Mouse (Mus musculus) neural tube, embryonic 13.5 days (tissue): Measurements from ENCODE around the gene Hist1h3g. TPM values are rescaled to one million over a fixed set of nuclear protein-coding genes. Genes with fewer than 3 reads are reported as not detected.
"Not testable (repeated sequence)": the region's sequence is repeated elsewhere in the genome, so short reads cannot be mapped to it uniquely, and the experiment has no call there.

Experiments used
- ATAC-seq: fragments of 200-750 bp; cut with Nextera tagmentation; 2 replicates; pipeline ENCODE4 v1.8.0; 2017; ENCODE audit warnings: low read depth, mild to moderate bottlenecking, moderate TSS enrichment, moderate library complexity
- H3K27ac ChIP-seq: fragments of 300-500 bp; sonication (generic); replicated peaks from 2 replicates; pipeline ENCODE4 v1.5.1; 2015; ENCODE audit warnings: moderate library complexity, mild to moderate bottlenecking, inconsistent platforms
- H3K27me3 ChIP-seq: fragments of 300-500 bp; sonication (generic); 2 replicates; pipeline ENCODE4 v1.6.1; 2015; ENCODE audit warnings: mild to moderate bottlenecking, inconsistent platforms
- H3K36me3 ChIP-seq: fragments of 300-500 bp; sonication (generic); 2 replicates; pipeline ENCODE4 v1.6.1; 2015; ENCODE audit warnings: mild to moderate bottlenecking, inconsistent platforms
- H3K4me1 ChIP-seq: fragments of 300-500 bp; sonication (generic); replicated peaks from 2 replicates; pipeline ENCODE4 v1.6.1; 2015; ENCODE audit warnings: inconsistent platforms
- H3K4me2 ChIP-seq: fragments of 300-500 bp; sonication (generic); 2 replicates; pipeline ENCODE4 v1.6.1; 2015; ENCODE audit warnings: inconsistent platforms, mild to moderate bottlenecking, moderate library complexity
- H3K4me3 ChIP-seq: fragments of 300-500 bp; sonication (generic); 2 replicates; pipeline ENCODE4 v1.5.1; 2015; ENCODE audit warnings: mild to moderate bottlenecking, inconsistent platforms
- H3K9ac ChIP-seq: fragments of 300-500 bp; sonication (generic); 2 replicates; pipeline ENCODE4 v1.6.1; 2015; ENCODE audit warnings: moderate library complexity, mild to moderate bottlenecking, inconsistent platforms
- H3K9me3 ChIP-seq: fragments of 300-500 bp; sonication (generic); 2 replicates; pipeline ENCODE4 v1.6.1; 2016; ENCODE audit warnings: inconsistent platforms
- WGBS: fragments of 180-500 bp; shearing (Covaris S2); methylation state at CpG from one replicate; pipeline ENCODE4 v1.1.7; 2015; 5-methylcytosine and 5-hydroxymethylcytosine counted together
- polyA plus RNA-seq: library from polyadenylated mRNA; unstranded; fragments of >200 nt; fragmentation: Nextera tagmentation; extraction: Ambion mirVana; gene quantifications from 2 replicates; pipeline ENCODE4 v1.2.1, GENCODE M21; 2015

Gene Hist1h3g
- polyA plus RNA-seq, result 1.1 and 1.3 TPM in 2 replicates

DNA sequence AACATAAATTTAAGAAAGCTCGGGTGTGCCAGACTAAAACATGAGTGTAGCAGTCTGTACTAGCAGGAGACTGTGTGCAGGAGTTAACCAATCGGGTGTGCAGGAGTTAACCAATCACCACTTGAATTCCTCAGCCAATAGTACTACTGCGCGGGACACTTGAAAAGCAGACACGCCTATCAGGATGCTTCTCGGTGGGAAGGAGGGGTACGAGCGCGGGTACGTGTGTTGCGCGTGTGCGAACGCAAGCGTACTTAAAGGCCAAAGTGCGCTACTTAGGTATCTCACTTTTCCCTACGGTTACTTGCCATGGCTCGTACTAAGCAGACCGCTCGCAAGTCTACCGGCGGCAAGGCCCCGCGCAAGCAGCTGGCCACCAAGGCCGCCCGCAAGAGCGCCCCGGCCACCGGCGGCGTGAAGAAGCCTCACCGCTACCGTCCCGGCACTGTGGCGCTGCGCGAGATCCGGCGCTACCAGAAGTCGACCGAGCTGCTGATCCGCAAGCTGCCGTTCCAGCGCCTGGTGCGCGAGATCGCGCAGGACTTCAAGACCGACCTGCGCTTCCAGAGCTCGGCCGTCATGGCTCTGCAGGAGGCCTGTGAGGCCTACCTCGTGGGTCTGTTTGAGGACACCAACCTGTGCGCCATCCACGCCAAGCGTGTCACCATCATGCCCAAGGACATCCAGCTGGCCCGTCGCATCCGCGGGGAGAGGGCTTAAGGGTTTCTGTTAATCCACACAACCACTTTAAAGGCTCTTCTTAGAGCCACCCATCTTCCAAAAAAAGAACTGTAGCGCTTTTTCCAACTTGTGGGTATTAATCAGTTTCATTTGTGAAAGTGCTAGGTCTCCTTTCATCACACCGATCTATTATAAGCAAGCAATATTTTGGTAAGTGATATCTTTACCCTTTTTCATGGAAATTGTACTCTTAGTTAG lies at the start of gene Hist1h3g:
Hist1h3g (plus strand) TSS at position 286 of the 939 bp plus-strand sequence.
- H3K36me3 ChIP-seq, H3K27me3 ChIP-seq, H3K9me3 ChIP-seq: not testable (repeated sequence)
- Histone ChIP-seq H3K4me3 (peak within 1 kb of the TSS; percentile 59), H3K4me2 (peak within 1 kb of the TSS; percentile 74), H3K27ac (peak within 1 kb of the TSS; percentile 74), H3K9ac (peak within 1 kb of the TSS; percentile 61), H3K4me1 (peaks cover 42% of the 10 kb centered on the region)
- peak; percentile 89 for ATAC-seq
- WGBS, result under 1% methylated on average over 53 of the region's 62 CpGs

DNA sequence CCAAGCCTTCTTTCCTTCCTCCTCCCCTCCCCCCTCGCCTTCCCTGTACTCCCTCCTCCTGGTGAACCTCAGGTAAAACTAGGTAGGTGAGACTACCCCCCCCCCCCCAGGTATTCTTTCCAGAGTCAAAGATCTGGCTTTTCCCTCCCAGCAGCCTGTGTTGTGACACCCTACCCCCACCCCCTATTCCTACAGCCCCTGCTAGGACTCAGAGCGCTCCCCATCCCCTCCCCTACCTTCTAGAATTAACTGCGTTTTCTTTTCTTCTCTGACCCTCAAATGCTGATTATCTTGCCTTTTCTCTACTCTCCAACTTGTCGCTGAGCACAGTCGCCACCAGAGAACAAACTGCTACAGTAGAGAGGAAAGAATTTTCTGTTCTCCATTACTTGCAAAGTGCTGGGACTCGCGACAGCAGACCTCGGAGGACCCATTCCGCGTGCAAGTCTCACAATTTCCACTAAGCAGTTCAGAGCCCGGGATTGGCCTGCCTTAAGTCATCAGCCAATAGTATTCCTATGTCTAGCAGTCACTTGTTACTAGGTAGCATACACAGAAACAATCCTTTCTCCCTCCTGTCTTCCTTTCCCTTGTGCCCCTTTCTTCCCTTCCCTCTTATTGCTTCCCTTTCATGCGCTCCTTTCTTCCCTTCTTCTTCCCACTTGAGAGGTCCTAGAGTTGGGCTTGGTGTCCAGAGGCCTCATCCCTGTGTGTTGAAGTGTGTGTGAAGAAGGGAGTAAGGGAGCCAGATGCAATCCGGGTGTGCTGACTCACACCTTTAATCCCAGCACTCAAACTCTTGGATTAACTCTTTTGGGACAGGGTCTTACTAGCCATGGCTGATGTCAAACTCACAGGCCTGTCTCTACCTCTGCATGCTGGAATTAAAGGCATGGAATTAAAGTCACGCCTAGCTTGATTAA lies 46.6 kb upstream of the Hist1h3g start, which contains the start of gene Btn2a2:
Btn2a2 (minus strand) TSS at position 458 of the 923 bp plus-strand sequence.
- H3K27me3 ChIP-seq, result peaks cover 5% of the 10 kb centered on the region; the same call in 1 of the 2 replicates
- H3K4me1 ChIP-seq, result peaks cover 17% of the 10 kb centered on the region
- H3K27ac ChIP-seq, result no peak within 1 kb of the TSS
- peak within 1 kb of the TSS; percentile 32 for H3K4me3 ChIP-seq
- peak within 1 kb of the TSS; percentile 61 for H3K4me2 ChIP-seq
- no peaks in the 10 kb centered on the region for H3K9me3 ChIP-seq
- WGBS, result 10% methylated on average over 14 of the region's 14 CpGs
- no peaks in the 10 kb centered on the region for H3K36me3 ChIP-seq
- ATAC-seq, result peak; percentile 97
- H3K9ac ChIP-seq, result peak within 1 kb of the TSS; percentile 31; the same call in 1 of the 2 replicates

DNA sequence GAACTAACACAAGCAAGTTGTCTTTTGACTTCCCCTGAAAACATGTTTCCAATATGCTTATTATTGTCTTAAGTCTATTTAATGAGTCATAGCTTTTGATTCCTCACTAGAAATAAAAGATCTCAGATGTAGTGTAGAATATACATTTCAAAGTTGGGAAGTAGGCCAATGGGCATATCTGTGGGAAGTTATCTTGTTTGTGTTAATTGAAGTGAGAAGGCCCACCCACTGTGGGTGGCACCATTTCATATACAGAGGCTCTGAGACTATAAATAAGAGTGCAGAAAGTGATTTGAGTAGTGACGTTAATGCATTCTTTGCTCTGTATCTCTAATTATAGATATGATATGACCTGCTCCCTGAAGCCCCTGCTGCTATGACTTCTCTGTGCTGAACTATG lies 44.4 kb upstream of the Hist1h3g start:
- Histone ChIP-seq H3K9me3 (no peaks in the 10 kb centered on the region), H3K9ac (no peak overlapping the region), H3K4me1 (peaks cover 17% of the 10 kb centered on the region), H3K4me3 (no peak overlapping the region), H3K4me2 (no peak overlapping the region), H3K36me3 (no peaks in the 10 kb centered on the region), H3K27me3 (peaks cover 5% of the 10 kb centered on the region; the same call in 1 of the 2 replicates), H3K27ac (no peak overlapping the region)
- WGBS, result 63% methylated on average over 1 of the region's 1 CpGs
- ATAC-seq, result no peak

DNA sequence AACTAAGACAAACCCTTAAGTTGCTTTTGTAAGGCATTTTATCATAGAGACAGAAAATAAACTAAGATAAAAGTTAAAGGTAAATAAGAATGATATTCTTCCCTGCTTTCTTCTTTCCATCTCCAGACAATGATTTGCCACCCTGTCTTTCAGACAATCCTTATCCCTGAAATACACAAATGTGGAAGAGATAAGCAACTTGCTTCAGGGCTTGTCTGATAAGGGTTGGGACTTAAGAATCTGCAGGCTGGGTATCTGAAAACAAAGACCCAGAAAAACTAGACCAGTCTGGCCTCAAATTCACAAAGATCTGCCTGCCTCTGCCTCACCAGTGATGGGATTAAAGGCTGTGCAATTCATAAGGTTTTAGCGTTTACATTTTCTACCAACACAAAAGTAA lies 44.0 kb upstream of the Hist1h3g start:
- H3K27ac ChIP-seq, result no peak overlapping the region
- no peaks in the 10 kb centered on the region for H3K36me3 ChIP-seq
- peaks cover 17% of the 10 kb centered on the region for H3K4me1 ChIP-seq
- no peak overlapping the region for H3K9ac ChIP-seq
- peaks cover 5% of the 10 kb centered on the region; the same call in 1 of the 2 replicates for H3K27me3 ChIP-seq
- H3K9me3 ChIP-seq, result no peaks in the 10 kb centered on the region
- H3K4me2 ChIP-seq, result no peak overlapping the region
- no peak for ATAC-seq
- WGBS, result 9% methylated on average over 1 of the region's 1 CpGs
- H3K4me3 ChIP-seq, result no peak overlapping the region

DNA sequence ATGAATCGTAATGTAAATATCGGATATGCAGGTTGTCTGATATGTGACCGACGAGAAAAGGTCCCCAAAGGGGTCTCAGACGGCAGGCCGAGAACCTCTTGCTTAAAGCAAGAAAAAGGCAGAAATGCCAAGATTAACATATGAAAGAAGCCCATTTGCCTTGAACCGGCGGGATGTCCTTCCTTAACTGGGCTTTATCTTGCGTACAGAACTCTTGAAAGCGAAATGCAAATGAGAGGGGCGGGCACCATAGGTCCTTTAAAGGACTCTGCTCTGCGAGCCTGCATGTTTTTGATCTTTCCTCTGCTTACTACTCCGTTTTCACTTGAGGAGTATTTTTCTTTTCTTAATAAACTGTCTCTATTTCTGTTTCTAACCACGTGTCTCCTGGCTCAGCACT lies 43.2 kb upstream of the Hist1h3g start:
- WGBS, result 2% methylated on average over 14 of the region's 14 CpGs

DNA sequence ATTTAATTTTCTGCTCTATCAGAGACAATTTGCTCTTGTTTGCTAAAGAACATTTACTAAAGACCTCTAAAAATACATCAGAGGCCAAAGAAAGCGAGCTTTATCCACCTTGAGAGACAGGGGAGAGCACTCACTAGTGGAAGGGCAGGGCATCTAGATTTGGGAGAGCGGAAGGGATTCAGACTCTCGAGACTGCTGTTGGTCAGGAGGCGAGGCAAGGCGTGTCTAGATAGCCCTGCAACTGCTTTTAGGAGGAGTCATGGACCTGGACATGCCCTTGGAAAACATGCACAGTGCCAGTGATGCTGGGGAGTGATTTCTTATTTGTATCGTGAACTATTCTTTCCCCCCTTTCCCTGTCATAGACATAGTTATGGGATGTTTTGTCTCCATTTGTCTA lies 39.7 kb upstream of the Hist1h3g start:
- ATAC-seq, result no peak
- Histone ChIP-seq H3K27me3 (peaks cover 21% of the 10 kb centered on the region), H3K36me3 (no peaks in the 10 kb centered on the region), H3K4me3 (no peak overlapping the region), H3K27ac (no peak overlapping the region), H3K4me2 (no peak overlapping the region), H3K9me3 (no peaks in the 10 kb centered on the region), H3K4me1 (peaks cover 18% of the 10 kb centered on the region), H3K9ac (no peak overlapping the region)
- 87% methylated on average over 6 of the region's 6 CpGs for WGBS

More for the DNA sequence above, 43.2 kb upstream of the Hist1h3g start:
- peak overlapping the region; percentile 24 for H3K4me3 ChIP-seq
- H3K9ac ChIP-seq, result peak overlapping the region; percentile 48
- no peaks in the 10 kb centered on the region for H3K9me3 ChIP-seq
- H3K36me3 ChIP-seq, result no peaks in the 10 kb centered on the region
- peak overlapping the region; percentile 48 for H3K4me2 ChIP-seq
- no peak for ATAC-seq
- peaks cover 8% of the 10 kb centered on the region; the same call in 1 of the 2 replicates for H3K27me3 ChIP-seq
- peaks cover 17% of the 10 kb centered on the region for H3K4me1 ChIP-seq
- no peak overlapping the region for H3K27ac ChIP-seq

DNA sequence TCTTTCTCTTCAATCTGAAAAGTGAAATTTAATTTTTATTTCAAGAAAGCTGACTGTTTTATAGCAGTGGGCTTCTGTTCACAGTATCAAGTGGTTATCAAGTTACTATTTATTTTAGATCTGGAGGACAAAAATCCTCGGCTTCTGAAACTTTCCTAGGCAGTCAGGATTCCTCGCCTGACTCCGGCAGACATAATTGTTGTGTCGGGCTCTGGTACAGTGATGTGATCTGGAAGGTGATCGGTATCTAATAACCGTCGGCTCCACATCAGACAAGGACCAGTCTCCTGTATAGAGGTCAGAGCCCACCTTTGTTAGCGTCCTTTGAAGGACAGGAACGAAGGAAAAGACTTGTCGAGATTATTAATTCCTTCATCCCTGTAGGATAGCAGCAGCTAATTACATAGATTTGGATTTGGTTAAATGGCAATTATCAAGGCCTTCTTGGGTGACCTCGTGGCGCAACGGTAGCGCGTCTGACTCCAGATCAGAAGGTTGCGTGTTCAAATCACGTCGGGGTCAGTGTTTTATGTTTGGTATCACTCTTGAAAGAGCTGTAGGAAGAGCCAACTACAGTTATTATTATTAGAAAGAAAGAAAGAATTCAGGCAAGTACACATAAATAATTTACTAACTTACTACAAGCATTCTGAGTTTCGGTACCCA lies 37.4 kb upstream of the Hist1h3g start:
- Histone ChIP-seq H3K9me3 (no peaks in the 10 kb centered on the region), H3K27ac (no peak overlapping the region), H3K27me3 (peaks cover 21% of the 10 kb centered on the region), H3K4me2 (peak overlapping the region; percentile 46), H3K4me3 (peak overlapping the region; percentile 21), H3K36me3 (no peaks in the 10 kb centered on the region), H3K9ac (peak overlapping the region; percentile 23; the same call in 1 of the 2 replicates), H3K4me1 (0 out of 2 replicates have a peak, but pooled peaks cover 8% of the 10 kb centered on the region)
- ATAC-seq, result no peak
- 3% methylated on average over 19 of the region's 19 CpGs for WGBS

DNA sequence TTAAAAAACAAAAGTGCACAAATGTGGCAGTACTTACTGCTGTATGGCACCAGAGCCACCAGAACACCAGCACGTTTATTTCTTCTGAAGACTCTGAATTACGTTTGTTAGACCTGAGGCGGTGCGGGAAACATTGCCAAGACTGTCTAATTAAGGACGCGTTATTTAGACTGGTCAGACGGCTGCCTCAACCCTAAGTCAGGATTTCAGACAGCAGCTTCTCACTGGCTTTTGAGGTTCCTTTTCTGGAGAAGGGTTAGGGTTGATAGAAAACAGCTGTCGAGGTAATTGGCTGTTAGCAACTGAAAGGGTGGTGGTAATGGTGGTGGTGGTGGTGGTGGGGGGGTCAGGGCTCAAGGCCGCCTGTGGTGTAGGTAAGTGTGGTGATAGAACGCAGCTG lies 36.6 kb upstream of the Hist1h3g start:
- H3K36me3 ChIP-seq, result no peaks in the 10 kb centered on the region
- H3K9me3 ChIP-seq, result no peaks in the 10 kb centered on the region
- no peak overlapping the region for H3K27ac ChIP-seq
- 0 out of 2 replicates have a peak, but pooled peaks cover 8% of the 10 kb centered on the region for H3K4me1 ChIP-seq
- peaks cover 21% of the 10 kb centered on the region for H3K27me3 ChIP-seq
- ATAC-seq, result no peak
- 9% methylated on average over 10 of the region's 10 CpGs for WGBS
- H3K4me2 ChIP-seq, result peak overlapping the region; percentile 46
- H3K9ac ChIP-seq, result no peak overlapping the region
- H3K4me3 ChIP-seq, result peak overlapping the region; percentile 21

DNA sequence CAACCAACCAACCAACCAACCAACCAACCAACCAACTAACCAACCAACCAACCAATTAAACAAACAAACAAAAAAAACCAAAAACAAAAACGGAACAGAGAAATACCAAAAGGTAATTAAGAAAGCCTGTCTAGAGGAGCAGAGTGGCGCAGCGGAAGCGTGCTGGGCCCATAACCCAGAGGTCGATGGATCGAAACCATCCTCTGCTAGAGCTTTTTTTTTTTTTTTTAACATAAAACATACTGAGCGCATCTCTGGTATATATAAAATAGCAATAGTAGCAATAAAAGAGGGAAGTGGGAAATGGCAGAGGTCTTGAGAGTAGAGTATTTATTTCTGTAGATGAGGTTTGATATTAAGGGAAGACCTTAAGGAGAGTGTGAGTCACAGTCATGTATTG lies 35.3 kb upstream of the Hist1h3g start:
- Histone ChIP-seq H3K9me3 (no peaks in the 10 kb centered on the region), H3K4me1 (0 out of 2 replicates have a peak, but pooled peaks cover 8% of the 10 kb centered on the region), H3K4me2 (no peak overlapping the region), H3K4me3 (no peak overlapping the region), H3K36me3 (no peaks in the 10 kb centered on the region), H3K9ac (no peak overlapping the region), H3K27me3 (peaks cover 21% of the 10 kb centered on the region), H3K27ac (no peak overlapping the region)
- no peak for ATAC-seq
- WGBS, result 7% methylated on average over 7 of the region's 7 CpGs

DNA sequence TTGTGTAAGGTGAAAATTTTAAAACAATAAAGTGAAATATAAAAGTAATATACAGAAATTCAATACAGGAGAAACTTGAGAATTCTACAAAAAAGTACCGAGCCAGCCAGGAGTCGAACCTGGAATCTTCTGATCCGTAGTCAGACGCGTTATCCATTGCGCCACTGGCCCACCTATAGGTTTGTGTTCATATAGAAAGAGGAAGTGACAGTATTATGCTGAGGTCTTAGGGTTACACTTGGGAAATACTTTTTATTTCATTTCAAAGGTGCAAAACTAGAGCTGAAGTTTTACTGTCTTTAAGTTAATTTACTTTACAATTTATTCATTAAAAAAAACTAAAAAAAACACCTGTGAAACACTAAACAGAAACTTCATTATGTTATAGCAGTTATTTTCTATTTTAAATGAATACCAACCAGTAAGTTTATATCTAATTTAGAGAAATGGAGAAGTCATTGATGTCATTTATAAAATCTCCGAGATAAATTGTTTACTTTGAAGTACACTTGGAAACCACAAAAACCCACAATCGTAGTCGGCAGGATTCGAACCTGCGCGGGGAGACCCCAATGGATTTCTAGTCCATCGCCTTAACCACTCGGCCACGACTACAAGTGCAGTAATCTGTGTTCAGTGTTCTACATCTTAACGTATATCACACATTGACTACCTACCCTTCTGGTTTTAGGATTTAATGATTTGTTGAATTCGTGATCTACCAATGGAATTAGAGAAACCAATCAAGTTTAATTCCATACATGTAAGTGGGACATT lies 34.6 kb upstream of the Hist1h3g start:
- Histone ChIP-seq H3K27me3 (peaks cover 21% of the 10 kb centered on the region), H3K4me3 (no peak overlapping the region), H3K4me2 (no peak overlapping the region), H3K36me3 (no peaks in the 10 kb centered on the region), H3K4me1 (peaks cover 9% of the 10 kb centered on the region; the same call in 1 of the 2 replicates), H3K27ac (no peak overlapping the region), H3K9ac (no peak overlapping the region), H3K9me3 (no peaks in the 10 kb centered on the region)
- 2% methylated on average over 17 of the region's 17 CpGs for WGBS
- ATAC-seq, result peak; percentile 70; the same call in 1 of the 2 replicates

DNA sequence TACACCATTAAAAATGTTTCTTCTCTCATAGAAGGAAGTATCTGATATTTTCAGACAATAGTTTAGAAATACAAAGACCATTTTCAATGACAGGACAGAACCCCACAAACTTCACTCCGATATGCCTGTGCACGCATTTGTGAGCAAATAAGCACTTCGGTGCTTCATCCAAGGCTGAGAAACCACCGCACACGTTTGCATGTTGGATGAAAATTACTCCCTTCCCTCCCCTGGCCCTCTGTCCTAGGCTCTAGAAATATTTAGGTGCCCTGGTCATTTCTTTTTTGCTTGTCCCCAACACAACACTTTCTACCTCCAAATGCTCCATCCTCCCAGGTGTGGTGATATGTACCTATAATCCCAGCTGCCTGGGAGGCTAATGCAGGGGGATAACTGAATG lies 33.7 kb upstream of the Hist1h3g start:
- ATAC-seq, result no peak
- Histone ChIP-seq H3K9me3 (no peaks in the 10 kb centered on the region), H3K4me3 (no peak overlapping the region), H3K4me2 (no peak overlapping the region), H3K27ac (no peak overlapping the region), H3K9ac (no peak overlapping the region), H3K27me3 (peaks cover 21% of the 10 kb centered on the region), H3K4me1 (peaks cover 16% of the 10 kb centered on the region), H3K36me3 (no peaks in the 10 kb centered on the region)
- 20% methylated on average over 5 of the region's 5 CpGs for WGBS
